Mouse (Mus musculus) activated CD4-positive, CD25-positive, alpha-beta regulatory T cell (primary cell): ENCODE measurements around the gene Itk. TPM values are rescaled to one million over a fixed set of nuclear protein-coding genes. Genes with fewer than 3 reads are reported as not detected.

Experiments
- polyA plus RNA-seq, 2 experiments: library from polyadenylated mRNA; unstranded; fragments of 100-300 nt; shearing (Covaris generic); gene quantifications; one replicate each; pipeline ENCODE4 v1.2.1; 2017

Gene Itk
- 100 to 1,000 TPM; 158 to 205 TPM for polyA plus RNA-seq

GRCm38 (mm10) chr11:46389336-46390117, at the start of gene Itk:
Gene Itk (minus strand): TSS chr11:46389515.

GRCm38 (mm10) chr11:46436760-46437458, 47.6 kb upstream of the Itk start, which contains the start of gene Med7:
Gene Med7 (plus strand): TSS chr11:46436925.

GRCm38 (mm10) chr11:46396167-46396859, 7.0 kb upstream of the Itk start, which contains the start of gene Fam71b:
Gene Fam71b (plus strand): TSS chr11:46396559.

GRCm38 (mm10) chr11:46312523-46313035, 76.7 kb downstream of the Itk start, which contains the start of gene Cyfip2:
Gene Cyfip2 (minus strand): TSS chr11:46312859.

Other genes starting within 250 kb of the Itk start
- gene Nipal4, start 223.0 kb downstream of the Itk start, polyA plus RNA-seq, result under 1 TPM; 0.12 to 0.14 TPM
- under 1 TPM; 0.60 to 0.84 TPM for gene Fndc9, start 154.0 kb downstream of the Itk start, polyA plus RNA-seq
- gene Cyfip2, start 76.7 kb downstream of the Itk start, polyA plus RNA-seq, result 100 to 1,000 TPM; 105 to 150 TPM
- under 1 TPM in 1 of 2 experiments, not detected in 1; 0.31 TPM for gene Fam71b, start 7.0 kb upstream of the Itk start, polyA plus RNA-seq
- gene Med7, start 47.4 kb upstream of the Itk start, polyA plus RNA-seq, result 10 to 100 TPM; 49.9 to 60.2 TPM
- gene Havcr2, start 65.4 kb upstream of the Itk start, polyA plus RNA-seq, result 10 to 100 TPM in 1 of 2 experiments, 1 to 10 TPM in 1; 4.1 to 23.3 TPM
- not detected for gene Gm12169, start 134.7 kb upstream of the Itk start, polyA plus RNA-seq
- not detected for gene BC053393, start 182.0 kb upstream of the Itk start, polyA plus RNA-seq
- gene Dppa1, start 239.7 kb upstream of the Itk start, polyA plus RNA-seq, result not detected